Mouse (Mus musculus): ENCODE results near the gene Tex2.
"Not testable (repeated sequence)": the region's sequence is repeated elsewhere in the genome, so short reads cannot be mapped to it uniquely, and the experiment has no call there.

Gene Tex2

GRCm38 (mm10) chr11:106612961-106613637 is at the start of gene Tex2:
TSS of gene Tex2 (minus strand) at chr11:106613423.
- DNase-seq, result peak; percentile 98

DNA sequence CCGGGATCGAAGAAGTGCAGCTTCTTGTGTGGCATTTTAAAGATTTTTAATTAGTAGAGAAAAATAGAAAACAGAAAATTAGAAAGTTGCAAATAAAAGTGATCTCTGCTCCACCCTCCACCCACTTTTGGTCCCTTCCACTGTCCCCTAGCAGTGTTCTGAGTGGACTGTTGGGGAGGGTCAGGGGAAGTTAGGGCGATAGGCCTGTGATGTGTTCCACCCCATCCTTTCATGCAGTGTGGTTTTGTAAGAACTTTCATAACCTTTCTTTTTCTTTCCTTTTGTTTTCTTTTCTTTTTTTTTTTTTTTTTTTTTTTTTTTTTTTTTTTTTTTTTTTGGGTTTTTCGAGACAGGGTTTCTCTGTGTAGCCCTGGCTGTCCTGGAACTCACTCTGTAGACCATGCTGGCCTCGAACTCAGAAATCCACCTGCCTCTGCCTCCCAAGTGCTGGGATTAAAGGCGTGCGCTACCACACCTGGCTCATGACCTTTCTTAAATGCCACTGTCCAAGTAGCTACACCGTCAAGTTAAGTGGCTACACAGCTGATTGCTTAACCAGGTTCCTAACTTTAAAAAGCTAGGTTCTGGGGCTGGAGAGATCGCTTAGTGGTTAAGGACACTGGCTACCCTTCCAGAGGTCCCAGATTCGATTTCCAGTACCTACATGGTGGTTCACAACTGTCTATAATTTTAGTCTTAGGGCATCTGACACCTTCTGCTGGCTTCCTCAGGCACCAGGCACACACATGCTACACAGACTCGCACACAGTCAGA is 49.6 kb upstream of the Tex2 start:
- no peak for DNase-seq

GRCm38 (mm10) chr11:106660453-106661081 is 47.3 kb upstream of the Tex2 start:
- peak in 1 of 2 experiments; percentile 23 for DNase-seq

DNA sequence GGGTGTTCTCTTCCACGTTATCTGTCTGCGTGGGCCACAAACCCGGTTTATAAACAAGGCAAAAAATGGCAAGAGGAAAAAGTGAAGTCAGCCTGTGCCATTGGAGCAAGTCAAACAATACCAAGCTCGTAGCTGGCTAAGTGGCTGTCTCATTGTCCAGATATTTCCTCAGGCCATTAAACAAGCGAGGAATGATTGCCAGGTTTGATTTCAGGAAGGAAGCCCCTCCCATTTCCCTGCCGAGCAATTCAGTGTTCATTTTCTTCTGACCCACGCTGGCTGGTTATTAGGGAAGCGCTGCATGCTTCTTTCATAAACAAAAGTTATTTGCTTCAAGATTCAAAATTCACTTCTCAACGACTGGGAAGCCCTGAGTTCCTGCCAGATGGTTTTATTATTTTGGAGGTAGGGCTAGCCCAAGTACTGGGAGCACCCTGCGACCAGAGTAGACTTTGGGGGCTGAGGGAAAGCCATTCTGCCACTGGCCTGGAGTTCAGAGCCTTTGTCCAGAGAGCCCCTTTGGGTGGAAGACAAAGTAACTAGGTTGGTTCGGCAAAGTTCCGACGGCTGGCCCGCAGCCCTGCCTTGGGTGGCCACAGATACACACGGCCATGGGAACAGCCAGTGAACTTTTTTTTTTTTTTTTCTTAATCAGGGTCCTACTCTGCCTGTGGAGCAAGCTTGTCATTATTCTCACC is 46.5 kb upstream of the Tex2 start:
- peak; percentile 58 to 76 for DNase-seq

DNA sequence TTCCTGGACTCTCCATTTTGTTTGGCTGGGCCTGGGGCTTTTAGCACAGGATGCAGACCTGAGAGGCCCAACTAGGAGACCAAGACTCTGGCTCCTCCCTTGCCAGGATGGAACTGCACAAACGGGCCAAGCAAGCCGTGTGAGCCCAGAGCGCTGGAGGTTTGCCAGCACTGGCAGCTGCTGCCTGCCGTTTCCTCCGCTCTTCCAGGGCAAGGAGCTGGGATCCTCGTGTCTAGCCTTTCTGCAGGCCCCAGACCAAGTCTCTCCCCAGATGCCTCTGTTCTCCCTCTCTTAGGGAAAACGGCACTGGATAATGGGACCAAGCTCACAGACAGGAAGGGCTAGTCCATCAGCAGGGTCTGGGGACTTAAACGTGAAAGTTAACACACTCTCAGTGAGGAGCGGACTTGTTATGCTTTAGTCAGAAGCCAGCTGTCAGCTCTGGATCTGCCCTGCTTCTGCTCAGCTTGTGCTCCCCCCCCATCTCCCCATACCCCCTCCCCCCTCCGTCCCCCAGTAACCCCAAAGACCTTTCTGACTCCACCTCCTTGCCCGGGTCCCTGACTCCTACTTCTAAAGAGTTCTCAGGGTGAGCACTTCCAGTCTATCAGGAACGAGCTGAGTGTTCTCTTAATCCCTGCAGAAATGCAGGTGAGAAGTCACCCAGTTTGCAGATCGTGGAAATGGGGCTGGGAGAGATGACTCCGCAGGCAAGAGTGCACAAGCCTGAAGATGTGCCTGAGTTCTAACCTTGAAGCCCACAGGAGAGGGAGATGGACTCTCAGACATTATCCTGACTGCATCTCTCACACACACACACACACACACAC is 45.0 kb upstream of the Tex2 start:
- DNase-seq, result peak; percentile 66 to 74

DNA sequence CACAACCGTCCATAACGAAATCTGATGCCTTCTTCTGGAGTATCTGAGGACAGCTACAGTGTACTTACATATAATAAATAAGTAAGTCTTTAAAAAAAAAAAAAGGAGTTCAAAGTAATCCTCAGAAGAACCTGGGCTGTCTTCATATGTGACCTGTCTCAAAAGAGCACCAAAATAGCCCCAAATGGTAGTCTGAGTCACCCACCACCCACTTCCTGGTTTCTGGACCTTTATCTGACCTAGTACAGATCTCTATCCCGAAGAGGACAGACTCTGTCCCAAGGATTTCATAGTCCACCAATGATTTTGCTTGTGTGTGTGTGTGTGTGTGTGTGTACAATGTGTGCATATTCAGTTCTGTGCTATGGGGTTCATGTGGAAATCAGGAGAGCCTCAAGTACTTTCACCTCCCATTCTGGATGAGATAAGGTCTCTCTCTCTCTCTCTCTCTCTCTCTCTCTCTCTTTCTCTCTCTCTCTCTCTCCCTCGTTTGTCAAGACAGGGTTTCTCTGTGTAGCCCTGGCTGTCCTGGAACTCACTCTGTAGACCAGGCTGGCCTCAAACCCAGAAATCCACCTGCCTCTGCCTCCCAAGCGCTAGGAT is 43.8 kb upstream of the Tex2 start:
- not testable (repeated sequence) for DNase-seq

GRCm38 (mm10) chr11:106648347-106648746 is 35.1 kb upstream of the Tex2 start:
- DNase-seq, result peak; percentile 47 to 75

- no peak for DNase-seq
These were observed 29.9 kb upstream of the Tex2 start for GRCm38 (mm10) chr11:106642966-106643637.

DNA sequence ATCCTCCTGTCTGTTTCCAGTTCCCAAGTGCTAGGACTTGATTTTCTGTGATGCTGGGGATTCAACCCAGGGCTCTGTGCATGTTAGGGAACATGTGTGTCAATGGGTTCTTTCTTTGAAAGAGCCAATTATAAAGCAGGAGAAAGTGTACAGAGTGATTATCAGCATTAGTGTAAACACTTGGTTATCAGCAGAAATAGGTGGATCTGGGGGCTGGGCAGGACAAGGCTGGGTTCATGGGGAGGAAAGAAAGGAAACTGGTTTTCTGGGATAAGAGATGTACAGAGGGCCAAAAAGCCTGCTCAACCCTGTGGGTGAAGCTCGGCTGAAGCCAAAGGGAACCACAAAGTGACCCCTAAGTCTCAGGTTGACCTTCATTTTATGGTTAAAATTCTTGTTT is 28.4 kb upstream of the Tex2 start:
- no peak for DNase-seq

DNA sequence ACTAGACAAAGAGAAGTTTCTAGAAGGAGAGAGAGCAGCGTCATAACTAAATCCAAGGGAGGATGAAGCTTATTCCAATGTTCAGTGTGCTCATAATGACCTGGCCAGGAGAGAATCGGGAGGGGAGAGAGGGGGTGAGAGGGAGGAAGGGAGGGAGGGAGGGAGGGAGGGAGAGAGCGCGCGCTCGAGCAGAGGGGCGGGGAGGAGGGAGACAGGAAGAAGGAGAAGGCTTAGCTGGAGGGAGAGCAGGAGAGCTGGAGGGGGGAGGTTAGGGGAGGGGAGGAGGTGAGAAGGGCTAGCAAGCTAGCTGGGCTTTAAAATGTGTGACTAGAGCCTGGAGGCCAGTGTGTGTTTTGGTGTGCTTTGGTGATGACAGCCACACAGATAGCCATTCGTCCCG is 26.8 kb upstream of the Tex2 start:
- DNase-seq, result no peak

GRCm38 (mm10) chr11:106639356-106639692 is 26.1 kb upstream of the Tex2 start:
- DNase-seq, result no peak

DNA sequence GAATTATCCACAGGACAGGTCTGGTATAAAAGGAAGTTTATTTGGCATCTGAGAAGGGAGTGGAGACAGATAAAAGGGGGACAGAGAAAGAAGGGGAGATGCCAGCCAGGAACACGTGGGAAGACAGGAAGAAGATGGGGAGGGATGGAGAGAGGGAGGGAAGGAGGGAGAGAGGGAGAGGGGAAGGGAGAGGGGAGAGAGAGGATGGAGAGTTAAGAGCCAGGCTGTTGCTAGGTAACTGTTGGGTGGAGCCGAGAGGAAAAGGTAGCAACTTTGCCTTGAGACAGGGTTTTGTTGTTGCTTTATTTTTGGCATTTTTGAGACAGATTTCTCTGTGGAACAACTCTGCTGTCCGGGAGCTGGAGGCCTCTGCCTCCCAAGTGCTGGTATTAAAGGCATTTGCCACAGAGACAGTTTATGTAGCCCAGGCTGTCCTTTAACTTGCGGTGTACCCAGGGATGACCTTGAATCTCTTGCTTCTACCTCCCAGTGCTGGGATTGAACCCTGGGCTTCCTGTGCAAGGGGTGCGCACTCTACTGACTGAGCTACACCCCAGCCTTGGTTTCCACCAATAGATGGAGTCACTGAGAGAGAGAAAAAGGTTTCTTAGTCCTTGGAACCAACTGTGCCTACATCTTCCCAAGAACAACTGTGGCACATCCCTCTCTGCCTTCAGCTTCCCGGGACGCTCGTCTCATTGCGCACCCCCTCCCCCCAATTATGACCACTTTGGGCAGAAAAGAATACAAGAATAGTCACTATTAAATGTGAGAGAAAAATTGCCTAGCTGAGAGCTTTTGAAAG is 25.5 kb upstream of the Tex2 start:
- no peak for DNase-seq

DNA sequence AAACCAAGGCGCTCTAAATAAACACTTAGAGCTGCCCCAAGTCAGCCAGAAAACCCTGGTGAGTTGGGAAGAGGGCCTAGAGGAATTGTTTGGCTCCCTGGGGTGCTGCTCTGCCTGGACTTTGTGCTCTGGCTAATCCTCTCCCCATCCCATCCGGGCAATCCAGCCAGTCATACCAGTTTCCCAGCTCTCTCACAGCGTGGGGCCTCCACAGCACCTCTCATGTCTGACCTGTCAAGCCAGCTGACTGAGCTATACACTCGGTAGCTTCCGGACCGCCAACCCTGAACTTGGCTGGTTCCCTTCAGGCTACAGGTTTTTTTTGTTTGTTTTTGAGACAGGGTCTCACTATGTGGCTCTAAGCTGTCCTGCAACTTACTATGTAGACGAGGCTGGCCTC is 24.5 kb upstream of the Tex2 start:
- no peak for DNase-seq

- no peak for DNase-seq
These were observed 22.7 kb upstream of the Tex2 start for GRCm38 (mm10) chr11:106635946-106636345.

DNA sequence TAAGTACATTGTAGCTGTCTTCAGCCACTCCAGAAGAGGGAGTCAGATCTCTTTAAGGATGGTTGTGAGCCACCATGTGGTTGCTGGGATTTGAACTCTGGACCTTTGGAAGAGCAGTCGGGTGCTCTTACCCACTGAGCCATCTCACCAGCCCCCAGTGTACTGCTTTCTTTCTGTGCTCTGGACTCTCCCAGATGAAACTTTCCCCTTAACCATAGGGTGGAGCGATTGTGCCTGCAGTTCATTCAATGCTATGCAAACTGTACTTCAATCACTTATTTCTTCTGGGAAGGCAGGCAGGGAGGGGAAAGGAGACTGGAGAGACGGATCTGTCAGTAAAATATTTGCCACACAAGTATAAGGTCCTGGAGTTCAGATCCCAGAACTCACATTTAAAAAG is 21.0 kb upstream of the Tex2 start:
- DNase-seq, result not testable (repeated sequence)

- no peak for DNase-seq
These were observed 20.2 kb upstream of the Tex2 start for GRCm38 (mm10) chr11:106633456-106633855.

GRCm38 (mm10) chr11:106627692-106628091 is 14.5 kb upstream of the Tex2 start:
- peak in 1 of 2 experiments; percentile 69 for DNase-seq

- no peak for DNase-seq
These were observed 12.4 kb upstream of the Tex2 start for GRCm38 (mm10) chr11:106625577-106625976.

DNA sequence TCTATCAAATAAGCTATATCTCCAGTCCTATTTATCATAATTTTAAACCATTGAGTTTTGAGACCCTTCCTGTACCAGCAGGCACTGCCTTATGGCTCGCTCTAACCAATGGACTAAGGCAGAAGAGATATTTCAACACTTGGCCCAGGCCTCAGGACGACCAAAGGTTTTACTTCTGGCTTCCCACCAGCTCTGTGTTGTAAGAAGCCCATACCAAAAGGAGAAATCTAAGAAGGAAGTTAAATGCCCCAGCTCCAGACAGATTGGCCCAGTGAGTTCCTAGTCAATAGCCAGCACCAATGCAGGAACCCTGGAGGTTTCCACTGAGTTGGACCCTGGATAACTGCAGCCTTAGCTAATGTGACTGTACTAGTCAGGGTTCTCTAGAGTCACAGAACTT is 10.4 kb upstream of the Tex2 start:
- no peak for DNase-seq

DNA sequence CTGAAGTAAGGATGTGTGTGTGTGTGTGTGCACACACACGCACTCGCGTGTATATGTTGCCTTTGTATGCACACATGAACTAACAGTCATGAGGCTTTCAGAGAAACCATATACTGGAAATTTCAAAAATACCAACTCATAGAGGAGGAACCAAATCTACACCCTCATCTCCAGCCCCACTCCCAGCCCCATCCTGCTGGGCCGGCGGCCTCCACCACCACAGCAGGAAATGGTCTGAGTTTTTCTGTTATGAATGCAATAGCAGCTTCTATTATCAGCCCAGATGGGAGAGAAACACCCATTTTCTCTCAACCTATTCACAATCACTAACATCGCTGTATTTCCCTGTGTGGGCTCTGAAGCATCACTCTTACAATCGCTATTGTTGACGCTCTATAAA is 8.8 kb upstream of the Tex2 start:
- no peak for DNase-seq

- not testable (repeated sequence) for DNase-seq
These were observed 5.5 kb upstream of the Tex2 start for GRCm38 (mm10) chr11:106618768-106619167.

All from kidney, adult 8-10 months (tissue).